Mouse (Mus musculus): Measurements from ENCODE around the gene Ehd3. TPM values are rescaled to one million over a fixed set of nuclear protein-coding genes. Genes with fewer than 3 reads are reported as not detected.

Ehd3 gene
- polyA plus RNA-seq, 1 experiment from 2014 or later: 4.0 TPM

Other genes with a start within 250 kb of the Ehd3 start
- 5.1 and 5.6 TPM in 2 replicates for gene Galnt14, start 93.7 kb upstream of the Ehd3 start, polyA plus RNA-seq (2014; fragmentation: Nextera tagmentation; extraction: Ambion mirVana)
- gene Xdh, start 146.1 kb downstream of the Ehd3 start, polyA plus RNA-seq (2014; fragmentation: Nextera tagmentation; extraction: Ambion mirVana): 2.5 TPM in 2 replicates
- not detected in 2 replicates for gene Srd5a2, start 243.8 kb downstream of the Ehd3 start, polyA plus RNA-seq (2014; fragmentation: Nextera tagmentation; extraction: Ambion mirVana)